Mouse (Mus musculus): ENCODE data around the gene Cyp21a1.
"Not testable (repeated sequence)": the region's sequence is repeated elsewhere in the genome, so short reads cannot be mapped to it uniquely, and the experiment has no call there.

Cyp21a1 gene

DNA sequence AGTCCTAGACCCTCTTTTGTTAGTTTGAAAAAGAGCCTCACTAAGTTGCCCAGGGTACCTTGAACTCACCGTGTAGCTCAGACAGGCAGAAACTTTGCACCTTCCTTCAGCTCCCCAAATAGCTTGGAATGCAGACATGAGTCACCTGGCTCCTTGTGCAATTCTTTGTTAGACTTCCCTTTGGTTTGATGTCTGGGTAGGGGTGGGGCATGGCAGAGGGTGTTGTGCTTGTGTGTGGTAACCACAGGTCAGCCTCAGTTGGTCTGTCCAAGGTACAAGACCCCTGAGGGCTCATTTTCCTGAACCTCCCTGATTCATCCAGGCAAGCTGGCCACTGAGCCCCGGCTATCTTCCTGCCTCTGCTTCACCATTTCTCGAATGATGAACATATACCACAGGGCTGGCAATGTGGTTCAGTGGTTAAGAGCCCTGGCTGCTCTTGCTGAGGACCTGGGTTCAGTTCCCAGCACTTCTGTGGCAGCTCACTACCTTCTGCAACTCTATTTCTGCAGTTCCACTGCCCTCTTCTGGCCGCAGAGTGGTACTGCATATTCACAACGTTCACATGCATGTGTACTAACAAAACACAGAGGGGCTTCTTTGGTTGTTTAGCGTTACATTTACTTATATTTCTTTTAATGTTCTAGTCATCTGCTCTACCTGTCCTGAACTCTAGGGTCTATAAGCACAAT, 656 bp upstream of the Cyp21a1 start:
- no peak for DNase-seq (ENCODE audit: low read depth, low spot score)

DNA sequence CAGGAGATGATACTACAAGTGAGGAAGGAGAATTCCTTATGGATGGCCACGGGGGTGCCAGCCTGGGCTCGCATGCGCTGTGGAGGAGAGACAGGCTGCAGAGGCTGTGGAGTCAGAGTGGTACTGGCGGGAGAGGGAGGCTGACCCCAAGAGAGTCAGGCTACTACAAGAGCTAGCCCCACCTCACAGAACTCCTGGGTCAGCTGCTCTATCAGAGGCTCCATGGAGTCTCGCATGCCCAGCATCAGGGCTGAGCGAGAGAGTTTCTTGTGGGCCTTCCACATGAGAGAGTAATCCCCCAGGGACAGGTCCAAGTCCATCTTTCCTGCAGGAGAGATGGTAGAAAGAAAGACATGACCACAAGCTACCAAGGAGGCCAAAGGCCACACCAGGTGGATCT, 994 bp downstream of the Cyp21a1 start:
- DNase-seq (ENCODE audit: low read depth, low spot score) = not testable (repeated sequence)

DNA sequence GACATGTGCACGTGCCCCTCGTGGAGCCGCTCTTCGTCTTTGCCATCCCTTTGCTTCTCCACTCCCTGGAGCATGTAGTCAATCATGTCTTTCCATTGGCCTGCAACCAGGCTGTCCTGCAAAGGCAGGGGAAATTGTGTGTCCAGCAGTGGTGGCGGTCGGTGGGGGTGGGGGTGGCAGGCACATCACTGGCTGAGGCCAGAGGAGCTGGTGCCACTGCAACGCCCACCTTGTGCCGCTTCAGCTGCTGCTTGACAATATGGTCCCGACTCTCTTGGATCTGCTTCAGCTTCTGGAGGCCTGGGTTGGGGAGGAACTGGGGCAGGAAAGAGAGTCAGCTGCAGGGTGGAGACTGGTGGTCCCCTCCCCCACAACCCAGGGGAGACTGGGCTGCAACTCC, 1.6 kb downstream of the Cyp21a1 start:
- DNase-seq (ENCODE audit: low read depth, low spot score) = not testable (repeated sequence)

DNA sequence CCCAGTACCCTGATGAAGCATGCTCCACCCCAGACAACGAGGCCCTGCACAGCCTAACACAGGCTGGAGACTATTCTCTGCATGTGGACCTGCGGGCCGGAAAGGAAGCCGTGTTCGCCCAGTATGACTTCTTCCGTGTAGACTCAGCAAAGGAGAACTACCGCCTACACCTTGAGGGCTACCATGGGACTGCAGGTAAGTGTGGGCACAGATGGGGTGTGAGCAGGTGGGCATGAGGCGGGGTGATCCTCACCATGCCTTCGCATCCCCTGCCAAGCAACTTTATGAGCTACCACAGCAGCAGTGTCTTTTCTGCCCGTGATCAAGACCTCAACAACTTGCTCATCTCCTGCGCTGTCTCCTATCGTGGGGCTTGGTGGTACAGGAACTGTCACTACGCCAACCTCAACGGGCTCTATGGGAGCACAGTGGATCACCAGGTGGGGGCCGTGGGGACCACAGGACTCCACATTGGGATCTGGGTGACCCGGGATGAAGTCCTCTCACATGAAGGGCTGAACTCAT, 3.5 kb downstream of the Cyp21a1 start:
- DNase-seq (ENCODE audit: low read depth, low spot score) = not testable (repeated sequence)

DNA sequence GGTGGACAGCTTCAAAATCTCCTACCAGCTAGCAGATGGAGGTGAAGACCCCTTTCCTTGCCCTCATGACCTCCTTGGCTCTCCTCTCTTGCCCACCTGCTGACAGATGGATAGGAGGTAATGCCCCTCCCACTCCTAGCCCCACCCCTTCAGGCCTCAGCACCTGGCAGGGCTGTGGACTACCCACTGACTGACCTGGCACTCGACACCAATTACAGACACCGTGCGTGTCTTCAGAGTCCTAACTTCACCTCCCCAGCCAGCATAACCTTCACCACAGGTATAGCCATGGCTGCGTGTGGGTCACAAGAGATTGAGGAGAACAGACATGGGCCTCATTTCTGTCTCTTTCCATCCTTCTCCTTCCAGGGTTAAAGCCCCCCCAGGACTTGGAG, 4.8 kb downstream of the Cyp21a1 start:
- DNase-seq (ENCODE audit: low read depth, low spot score) = no peak

DNA sequence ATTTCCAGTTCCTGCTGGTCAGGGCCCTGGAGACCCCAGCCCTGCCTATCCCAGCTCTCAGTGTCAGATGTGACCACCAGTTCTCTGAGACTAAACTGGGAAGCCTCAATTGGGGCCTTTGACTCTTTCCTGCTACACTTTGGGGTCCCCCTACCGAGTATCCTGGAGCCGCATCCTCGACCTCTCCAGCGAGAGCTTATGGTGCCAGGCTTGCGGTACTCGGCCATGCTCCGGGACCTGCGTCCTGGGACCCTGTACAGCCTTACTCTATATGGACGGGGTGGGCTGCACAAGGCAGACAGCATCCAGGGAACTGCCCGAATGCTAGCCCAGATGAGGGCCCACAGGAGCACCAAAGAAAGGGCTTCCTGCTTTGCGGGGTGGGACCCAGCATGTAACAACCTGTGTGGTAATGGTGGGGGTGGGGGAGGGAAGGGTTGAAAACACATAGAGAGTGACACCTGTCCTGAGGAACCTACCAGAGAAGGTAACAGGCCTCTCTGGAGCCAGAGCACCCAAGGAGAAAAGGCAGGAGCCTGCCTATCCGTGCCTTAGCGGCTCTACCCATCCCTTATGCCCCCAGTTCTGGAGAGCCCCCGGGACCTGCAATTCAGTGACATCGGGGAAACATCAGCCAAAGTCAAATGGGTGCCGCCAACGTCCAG, 5.4 kb downstream of the Cyp21a1 start:
- DNase-seq (ENCODE audit: low read depth, low spot score) = no peak

DNA sequence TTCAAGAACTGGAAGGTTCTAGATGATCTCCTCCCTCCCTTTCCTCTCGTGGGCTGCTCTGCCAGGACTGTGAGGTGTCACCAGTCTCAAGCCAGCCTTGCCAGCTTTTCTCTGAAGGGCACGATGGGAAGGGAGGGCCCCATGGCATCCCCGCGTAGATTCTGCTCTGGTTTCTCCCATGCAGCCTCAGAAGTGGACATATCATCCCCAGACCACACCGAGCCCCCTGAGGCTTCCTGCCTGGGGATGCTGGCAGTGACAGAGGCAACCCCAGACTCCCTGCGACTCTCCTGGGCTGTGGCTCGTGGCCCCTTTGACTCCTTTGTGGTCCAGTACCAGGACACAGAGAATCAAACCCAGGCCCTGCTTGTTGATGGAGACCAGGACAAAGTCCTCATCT, 6.3 kb downstream of the Cyp21a1 start:
- not testable (repeated sequence) for DNase-seq (ENCODE audit: low read depth, low spot score)

DNA sequence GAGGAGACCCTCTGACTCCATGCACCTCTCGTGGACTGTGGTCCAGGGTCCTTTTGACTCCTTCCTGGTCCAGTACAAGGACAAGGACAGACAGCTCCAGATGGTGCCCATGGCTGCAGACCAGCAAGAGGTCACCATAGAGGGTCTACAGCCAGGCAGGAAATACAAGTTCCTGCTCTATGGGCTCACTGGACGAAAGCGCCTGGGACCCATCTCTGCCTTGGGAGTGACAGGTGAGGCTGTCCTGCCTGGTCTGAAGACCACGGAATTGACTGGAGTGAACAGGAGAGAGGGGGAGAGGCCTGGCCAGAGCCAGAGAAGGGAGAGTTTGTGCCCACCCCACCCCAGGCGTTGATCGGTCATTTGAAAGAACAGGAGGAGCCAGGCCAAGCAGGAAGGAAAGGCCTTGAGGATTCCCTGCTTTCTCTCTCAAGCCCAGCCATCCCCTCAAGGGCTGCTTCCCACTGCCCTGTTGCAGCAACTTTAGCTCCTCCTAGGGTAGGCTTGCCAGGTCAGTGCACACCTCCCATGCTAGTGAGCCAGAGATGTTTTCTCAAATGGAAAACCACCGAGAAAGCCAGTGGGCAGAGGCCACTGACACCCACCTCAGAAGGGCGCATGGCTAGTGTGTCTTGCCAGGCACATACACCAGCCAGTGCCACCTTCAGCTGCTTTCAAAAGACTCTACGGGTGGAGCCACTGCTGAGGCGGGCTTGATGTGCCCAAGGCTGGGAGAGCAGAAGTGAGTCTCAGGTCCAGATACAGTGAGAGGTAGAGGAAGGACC, 7.0 kb downstream of the Cyp21a1 start:
- not testable (repeated sequence) for DNase-seq (ENCODE audit: low read depth, low spot score)

DNA sequence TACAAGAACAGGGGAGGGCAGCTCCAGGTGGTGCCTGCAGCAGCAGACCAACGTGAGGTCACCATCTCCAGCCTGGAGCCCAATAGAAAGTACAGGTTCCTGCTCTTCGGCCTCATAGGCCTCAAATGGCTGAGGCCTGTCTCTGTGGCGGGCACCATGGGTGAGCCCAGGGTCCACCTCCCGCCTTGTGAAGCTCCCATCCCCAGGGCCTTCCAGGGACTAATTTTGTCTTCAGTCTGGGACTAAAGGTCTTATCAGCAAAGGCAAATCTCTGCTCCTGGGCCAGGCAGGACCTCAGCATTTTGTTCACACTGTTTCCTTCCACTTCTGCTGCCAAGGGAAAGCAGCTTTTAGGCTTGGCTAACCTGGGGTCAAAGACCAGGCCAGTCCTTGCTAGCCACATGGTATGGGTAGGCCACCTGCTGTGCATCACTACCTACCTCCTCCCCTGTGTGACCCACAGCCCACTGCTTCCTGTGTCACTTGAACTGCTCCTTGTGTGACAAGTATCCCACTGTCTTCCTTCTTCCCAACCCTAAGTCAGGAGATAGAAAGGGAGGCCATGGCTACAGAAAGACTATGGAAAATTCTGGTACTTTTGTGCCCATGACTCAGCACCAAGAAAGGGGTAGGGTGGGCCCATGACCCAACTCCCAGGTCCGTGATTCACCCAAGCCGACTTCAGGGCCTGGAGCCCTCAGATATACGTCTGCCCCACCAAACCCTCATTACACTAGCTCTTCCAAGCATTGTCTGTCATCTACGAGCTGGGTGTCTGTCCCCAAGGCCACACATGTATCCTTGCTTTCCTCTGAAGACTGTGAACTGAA, 7.8 kb downstream of the Cyp21a1 start:
- DNase-seq (ENCODE audit: low read depth, low spot score) = no peak

DNA sequence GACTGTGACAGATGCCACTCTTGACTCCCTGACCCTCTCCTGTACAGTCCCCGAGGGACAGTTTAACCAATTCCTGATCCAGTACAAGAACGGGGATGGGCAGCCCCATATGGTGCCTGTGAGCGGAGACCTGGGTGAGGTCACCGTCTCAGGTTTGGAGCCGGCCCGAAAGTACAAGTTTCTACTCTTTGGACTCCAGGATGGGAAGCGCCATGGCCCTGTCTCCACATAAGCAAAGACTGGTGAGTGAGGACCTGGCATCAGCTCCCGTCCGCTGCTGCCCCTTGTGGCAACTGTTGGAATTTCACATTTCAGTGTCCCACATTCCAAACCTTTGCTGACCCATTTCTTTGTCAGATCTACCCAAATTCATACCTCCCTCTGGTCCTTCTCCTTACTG, 8.7 kb downstream of the Cyp21a1 start:
- peak; percentile 24 for DNase-seq (ENCODE audit: low read depth, low spot score)

DNA sequence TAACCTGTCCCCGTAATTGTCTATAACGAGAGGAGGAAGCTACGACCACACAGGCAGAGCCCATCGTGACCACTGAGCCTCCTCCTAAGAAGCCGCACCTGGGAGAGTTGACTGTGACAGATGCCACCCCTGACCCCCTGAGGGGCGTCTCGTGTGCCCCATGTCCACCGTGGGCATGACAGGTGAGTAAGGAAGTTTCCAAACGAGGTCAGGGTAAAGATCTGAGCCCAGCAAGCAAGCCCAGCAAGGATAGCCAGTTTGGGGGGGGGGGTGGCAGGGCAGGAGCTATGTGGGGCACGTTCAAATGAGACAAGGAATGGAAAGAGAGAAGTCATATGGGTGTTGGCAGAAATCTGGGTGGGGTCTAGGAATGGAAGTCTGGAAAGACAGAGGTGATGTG, 9.3 kb downstream of the Cyp21a1 start:
- DNase-seq (ENCODE audit: low read depth, low spot score) = no peak

DNA sequence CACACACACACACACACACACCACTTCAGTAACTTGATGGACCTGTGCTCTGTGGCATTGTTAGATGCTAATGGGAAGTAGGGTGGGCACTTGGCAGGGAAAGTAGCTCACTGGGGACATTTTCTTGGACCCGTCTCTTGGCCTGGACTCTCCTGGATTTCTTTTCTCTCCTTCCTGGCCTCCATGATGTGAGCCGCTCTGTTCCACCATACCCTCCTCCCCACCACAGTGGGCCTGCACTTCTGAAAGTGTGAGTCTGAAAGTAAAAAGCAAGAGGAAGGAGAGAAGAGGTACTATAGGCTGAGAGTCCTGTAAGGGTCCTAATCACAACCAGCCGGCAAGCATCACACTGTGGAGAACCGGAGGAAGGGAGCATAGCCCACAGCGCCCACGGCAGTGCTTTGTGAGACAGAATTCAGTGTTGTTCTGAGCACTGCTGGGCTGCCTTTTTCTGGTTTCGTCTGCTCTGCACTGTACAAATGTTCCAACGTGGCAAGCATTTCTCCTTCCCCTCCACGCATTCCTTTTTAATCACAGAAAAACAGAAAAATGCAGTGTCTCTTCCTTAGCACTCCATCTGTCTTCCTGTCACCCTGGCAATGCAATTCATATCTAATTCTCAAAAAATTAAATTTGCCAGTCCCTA, 26.6 kb downstream of the Cyp21a1 start:
- DNase-seq (ENCODE audit: low read depth, low spot score) = no peak

DNA sequence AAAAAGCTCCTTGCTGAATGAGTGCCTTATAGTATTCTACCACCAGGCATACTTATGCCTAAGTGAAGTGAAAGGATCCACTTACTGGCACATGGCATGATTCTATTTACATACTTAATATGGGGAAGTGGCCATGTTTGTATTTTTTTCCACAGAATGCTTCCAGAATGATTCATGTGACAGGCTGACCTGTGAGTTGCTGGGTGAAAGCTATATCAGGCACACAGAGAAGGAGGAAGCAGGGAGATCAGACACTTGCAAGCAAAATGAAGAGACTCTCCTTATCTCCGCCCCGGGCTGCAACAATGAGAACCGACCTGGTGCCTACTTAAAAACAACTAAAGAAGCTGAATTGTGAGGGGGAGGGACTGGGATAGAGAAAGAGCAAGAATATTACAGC, 42.9 kb downstream of the Cyp21a1 start:
- DNase-seq (ENCODE audit: low read depth, low spot score) = no peak

Data from WW6 (cell line).